Mouse (Mus musculus) left cerebral cortex, postnatal 14 days (tissue): Measurements from ENCODE around the gene Rab12. TPM values are rescaled to one million over a fixed set of nuclear protein-coding genes. Genes with fewer than 3 reads are reported as not detected.

ENCODE experiments used
- DNase-seq, 2 experiments: peaks; one replicate each; pipeline ENCODE4 v3.0.0; 2021 to 2022; ENCODE audit warnings: low spot score in 2 of 2, mixed read lengths in 1 of 2
- intact Hi-C: fragments of 180-260 bp; cut with DNase I; formaldehyde crosslinking; loops from one replicate; pipeline ENCODE4 v1.15.1; 2025
- total RNA-seq, 2 experiments: library from RNA; stranded (reverse); gene quantifications; 2 replicates each; pipeline ENCODE4 v1.2.3; 2021

Rab12 gene
- total RNA-seq, 2 experiments from 2014 or later = 135 to 144 TPM

- intact Hi-C loops = no loop called here
- DNase-seq = no peak
These were observed 14.6 kb downstream of the Rab12 start for GRCm38 (mm10) chr17:66504964-66505363.

GRCm38 (mm10) chr17:66504248-66504647 is 15.3 kb downstream of the Rab12 start:
- intact Hi-C loops = no loop called here
- DNase-seq = no peak

GRCm38 (mm10) chr17:66503466-66503865 is 16.1 kb downstream of the Rab12 start:
- intact Hi-C loops = no loop called here
- no peak for DNase-seq

DNA sequence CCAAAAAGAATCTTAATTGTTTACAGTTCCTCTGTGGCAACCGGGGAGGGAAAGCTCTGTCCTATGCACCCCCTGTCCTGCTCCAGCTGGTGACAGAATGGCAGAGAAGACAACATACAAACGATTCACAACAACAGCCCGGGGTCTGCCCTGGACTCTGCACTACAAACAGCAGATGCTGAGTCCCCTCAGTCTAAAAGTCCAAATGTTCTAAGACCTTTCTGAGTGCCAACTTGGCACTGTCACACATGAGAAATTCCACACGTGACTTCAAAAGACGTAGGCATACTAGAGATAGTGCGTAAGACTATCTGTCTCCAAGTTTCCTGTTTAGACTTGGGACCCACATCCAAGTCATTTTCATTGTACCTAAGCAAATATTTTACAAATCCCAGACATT is 16.7 kb downstream of the Rab12 start:
- intact Hi-C loops = no loop called here
- no peak for DNase-seq

GRCm38 (mm10) chr17:66498598-66498997 is 20.9 kb downstream of the Rab12 start:
- intact Hi-C loops = no loop called here
- no peak for DNase-seq

DNA sequence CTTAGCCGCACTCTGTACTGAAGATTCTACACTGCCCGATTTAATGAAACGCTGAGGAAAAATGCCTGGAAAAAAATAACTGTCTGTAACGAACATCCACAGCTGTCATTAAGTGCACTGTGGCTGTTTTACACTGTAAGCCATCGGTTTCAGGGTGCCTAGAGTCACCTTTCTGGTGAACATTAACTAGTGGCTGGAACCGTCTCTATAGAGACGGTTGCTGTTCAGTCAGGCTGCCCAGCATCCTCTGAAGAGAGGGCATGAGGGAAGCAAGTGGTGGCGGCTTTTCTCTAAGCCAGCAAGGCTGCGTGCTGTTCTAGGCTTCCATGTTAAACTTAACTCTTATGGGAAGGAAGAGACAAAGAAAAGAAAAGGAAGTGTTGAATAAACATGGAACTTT is 22.9 kb downstream of the Rab12 start:
- intact Hi-C loops = no loop called here
- DNase-seq = no peak

GRCm38 (mm10) chr17:66490022-66490601 is 29.4 kb downstream of the Rab12 start:
- intact Hi-C loops = no loop called here
- peak; percentile 64 to 77 for DNase-seq

GRCm38 (mm10) chr17:66486576-66486975 is 33.0 kb downstream of the Rab12 start:
- intact Hi-C loops = loop anchor here (10.0 kb wide), 1 partner anchor 342 kb away; no protein-coding TSS in a partner anchor
- no peak for DNase-seq

DNA sequence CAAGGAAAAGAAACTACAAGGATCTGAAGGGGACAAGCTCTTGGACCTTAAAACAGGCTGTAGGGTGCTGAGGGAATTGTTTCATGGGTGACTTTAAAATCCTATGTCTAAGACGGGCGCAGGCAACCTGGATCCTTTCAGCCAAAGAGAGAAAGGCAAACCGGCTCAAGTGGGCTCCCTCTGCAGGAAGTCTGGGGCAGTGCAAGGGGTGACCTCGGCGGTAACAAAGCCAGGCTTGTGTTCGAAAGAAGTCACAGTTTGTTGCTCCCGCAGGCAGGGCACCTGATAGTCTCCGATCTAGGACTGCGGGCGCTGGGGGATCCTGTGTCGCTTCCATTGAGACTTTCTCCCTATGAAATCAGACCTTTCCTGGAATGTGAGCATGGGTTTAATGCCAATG is 33.8 kb downstream of the Rab12 start:
- intact Hi-C loops = loop anchor here (2.0 to 10.0 kb wide), 2 partner anchors 35 to 341 kb away; no protein-coding TSS in a partner anchor

DNA sequence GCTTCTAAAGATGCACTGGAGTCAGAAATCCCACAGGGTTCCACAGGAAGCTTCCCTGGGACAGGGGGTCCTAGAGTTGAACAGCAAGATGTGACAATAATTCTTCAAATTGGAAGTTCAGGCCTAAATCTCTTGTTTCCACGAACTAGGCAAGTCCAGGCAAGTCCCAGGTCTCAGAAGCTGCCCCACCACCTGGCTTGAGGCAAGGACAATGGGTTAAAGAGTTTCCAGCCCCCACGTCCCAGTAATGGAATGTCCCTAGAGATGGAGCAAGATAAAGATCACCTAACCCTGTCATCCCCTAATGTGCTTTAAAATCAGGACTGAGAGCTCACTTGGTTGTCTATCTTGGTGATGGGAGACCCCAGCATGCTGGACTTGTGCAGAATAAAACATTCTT is 34.6 kb downstream of the Rab12 start:
- intact Hi-C loops = loop anchor here (2.0 to 10.0 kb wide), 2 partner anchors 34 to 340 kb away; no protein-coding TSS in a partner anchor
- DNase-seq = no peak

More for the DNA sequence above, 33.8 kb downstream of the Rab12 start:
- peak; percentile 68 to 84 for DNase-seq

DNA sequence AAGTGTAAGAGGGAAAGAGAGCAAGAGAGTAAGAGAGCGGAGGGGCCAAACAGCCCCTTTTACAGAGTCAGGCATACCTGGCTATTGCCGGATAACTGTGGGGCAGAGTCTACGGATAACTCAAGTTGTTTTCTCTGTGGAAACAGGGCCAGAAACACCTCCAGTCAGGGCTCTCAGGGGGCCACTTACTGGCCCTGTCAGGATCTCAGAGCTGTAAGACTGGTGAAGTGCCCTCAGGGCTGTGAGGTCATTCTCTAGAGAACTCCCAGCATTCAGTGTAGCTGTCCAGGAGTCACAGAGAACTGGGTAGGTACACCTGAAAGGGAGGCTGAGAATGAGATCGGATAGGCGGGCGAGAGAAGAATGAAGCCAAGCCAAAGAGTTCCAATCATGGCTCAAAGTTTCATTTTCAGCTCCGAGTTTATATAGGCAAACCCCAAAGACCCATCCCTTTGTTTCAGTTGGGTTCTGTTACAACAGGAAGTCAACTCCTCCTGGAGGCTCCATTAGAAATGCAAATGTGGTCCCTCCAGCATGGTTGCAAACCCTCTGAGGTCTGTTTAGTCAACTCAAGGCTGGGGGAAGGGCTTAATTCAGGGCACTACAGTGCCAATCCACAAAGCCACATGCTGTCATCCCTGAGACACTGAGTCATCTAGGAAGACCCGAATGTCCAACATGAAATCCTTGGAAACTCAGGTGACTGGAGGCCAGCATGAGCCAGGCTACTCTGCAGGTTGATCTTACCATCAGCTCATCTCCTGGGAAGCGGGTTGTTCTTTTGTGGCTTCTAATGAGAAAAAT is 35.7 kb downstream of the Rab12 start:
- intact Hi-C loops = loop anchor here (2.0 to 10.0 kb wide), 2 partner anchors 33 to 339 kb away; no protein-coding TSS in a partner anchor
- DNase-seq = no peak

DNA sequence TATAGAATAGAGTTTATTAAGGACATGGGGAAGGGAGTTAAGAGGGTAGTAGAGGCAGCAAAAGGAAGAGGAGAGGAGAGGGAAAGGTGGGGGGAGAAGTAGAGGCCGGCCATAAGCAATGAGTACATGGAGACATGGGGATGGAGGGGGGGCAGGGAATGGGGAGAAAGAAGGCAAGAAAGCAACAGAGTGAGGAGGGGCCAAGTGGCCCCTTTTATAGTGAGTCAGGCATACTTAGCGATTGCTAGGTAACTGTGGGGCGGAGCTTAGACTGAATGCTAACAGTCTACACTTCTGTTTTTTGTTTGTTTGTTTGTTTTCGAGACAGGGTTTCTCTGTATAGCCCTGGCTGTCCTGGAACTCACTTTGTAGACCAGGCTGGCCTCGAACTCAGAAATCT is 38.2 kb downstream of the Rab12 start:
- DNase-seq = no peak
- intact Hi-C loops = loop anchor here (10.0 kb wide), 1 partner anchor 336 kb away; no protein-coding TSS in a partner anchor

- DNase-seq = no peak
- intact Hi-C loops = loop anchor here (10.0 kb wide), 1 partner anchor 336 kb away; no protein-coding TSS in a partner anchor
These were observed 38.8 kb downstream of the Rab12 start for GRCm38 (mm10) chr17:66480491-66481278.

DNA sequence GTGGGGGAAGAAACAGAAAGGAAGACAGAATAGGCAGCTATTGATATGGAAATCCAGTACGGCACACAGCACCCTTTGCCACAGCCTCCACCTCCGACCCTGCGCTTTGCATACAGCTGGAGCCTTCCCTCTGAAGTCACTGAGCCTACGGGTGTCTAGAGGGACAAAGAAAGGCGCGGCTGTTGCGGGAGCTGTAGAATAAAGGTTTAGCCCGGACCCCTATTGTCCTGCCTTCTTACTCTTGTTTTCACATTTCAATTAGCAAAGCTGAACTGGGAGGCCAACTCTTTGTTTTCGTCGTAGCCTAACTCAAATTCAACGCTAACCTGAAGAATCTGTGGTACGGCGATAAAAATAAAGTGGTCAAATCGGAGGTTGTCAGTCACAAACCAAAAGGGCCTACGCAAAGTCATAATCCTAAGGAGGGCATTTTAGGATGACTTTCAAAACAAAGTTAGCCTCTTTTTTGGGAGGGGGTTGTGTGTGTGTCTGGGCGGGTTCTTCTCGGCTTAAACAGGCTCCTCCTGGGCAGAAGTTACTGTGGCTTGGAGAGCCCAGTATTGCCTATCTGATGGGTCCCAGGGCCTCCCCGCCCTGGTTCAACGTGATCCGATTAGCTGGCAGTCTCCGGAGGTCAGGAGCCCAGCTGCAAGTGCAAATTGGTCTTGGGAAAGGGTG is 39.6 kb downstream of the Rab12 start:
- intact Hi-C loops = loop anchor here (10.0 kb wide), 1 partner anchor 335 kb away; no protein-coding TSS in a partner anchor
- no peak for DNase-seq

DNA sequence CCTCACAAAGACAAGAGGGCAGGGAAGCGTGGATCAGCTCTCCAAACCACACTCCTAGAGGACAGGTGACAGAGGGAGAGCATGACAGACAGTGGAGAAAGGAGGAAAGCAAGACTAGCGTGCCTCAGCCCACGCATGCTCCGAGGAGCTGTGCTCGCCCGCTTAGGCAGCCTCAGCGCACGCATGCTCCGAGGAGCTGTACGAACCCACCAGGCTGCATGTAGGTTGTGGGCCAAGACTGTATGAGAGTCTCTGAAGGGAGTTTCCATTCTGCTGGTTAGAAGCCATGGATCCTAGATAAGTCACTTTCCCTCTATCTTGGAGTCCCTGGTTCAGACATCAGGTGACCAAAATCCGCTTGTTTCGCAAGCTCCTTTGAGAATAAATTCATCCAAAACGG is 40.2 kb downstream of the Rab12 start:
- DNase-seq = peak; percentile 66 to 75
- intact Hi-C loops = no loop called here

- intact Hi-C loops = no loop called here
- no peak for DNase-seq
These were observed 46.3 kb downstream of the Rab12 start for GRCm38 (mm10) chr17:66473205-66473604.

GRCm38 (mm10) chr17:66471775-66472174 is 47.8 kb downstream of the Rab12 start:
- no peak for DNase-seq
- intact Hi-C loops = no loop called here

GRCm38 (mm10) chr17:66471252-66471651 is 48.3 kb downstream of the Rab12 start:
- intact Hi-C loops = no loop called here
- DNase-seq = no peak

DNA sequence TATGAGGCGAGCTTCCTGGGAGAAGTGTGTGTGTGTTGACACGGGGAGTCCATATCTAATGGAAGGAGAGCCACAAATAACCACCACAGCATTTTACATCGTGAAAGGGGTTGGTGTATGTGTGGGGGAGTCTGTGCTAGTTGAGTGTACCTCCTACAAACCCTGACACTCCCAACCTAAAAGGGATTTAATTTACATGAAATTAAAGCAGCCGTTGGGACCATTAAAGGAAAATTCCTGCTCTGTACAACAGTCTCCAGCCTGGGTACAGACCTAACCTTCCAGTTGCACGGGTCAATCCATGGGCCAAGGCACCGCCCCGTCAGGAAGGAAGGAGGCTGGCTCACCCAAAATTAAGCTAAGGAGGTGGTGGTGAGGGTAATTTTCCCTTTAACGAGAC is 49.5 kb downstream of the Rab12 start:
- intact Hi-C loops = no loop called here
- DNase-seq = no peak
